Mouse (Mus musculus): ENCODE data around the gene H2-Eb1. TPM values are rescaled to one million over a fixed set of nuclear protein-coding genes. Genes with fewer than 3 reads are reported as not detected.

The H2-Eb1 gene
- total and polyA plus RNA-seq, 2 experiments from 2014 or later, result 2.1 to 2.7 TPM

- DNase-seq (no peak), ATAC-seq (no peak)
- no peak overlapping the region for H3K4me3 ChIP-seq (ENCODE audit: low read depth, low read length)
- no peak overlapping the region for H3K4me2 ChIP-seq (ENCODE audit: low read depth)
- no peaks in the 10 kb centered on the region for H3K4me1 ChIP-seq (ENCODE audit: insufficient read depth)
- no peaks in the 10 kb centered on the region for H3K36me3 ChIP-seq (ENCODE audit: insufficient read depth)
- no peak overlapping the region for H3K9ac ChIP-seq
- H3K9me3 ChIP-seq (ENCODE audit: low read length), result no peaks in the 10 kb centered on the region
- no peaks in the 10 kb centered on the region for H3K27me3 ChIP-seq (ENCODE audit: insufficient read depth, low read length)
- TF ChIP-seq CTCF (IDR thresholded peaks at IDR 0.05; ENCODE audit: low read depth), result no peak
- no peak overlapping the region for H3K27ac ChIP-seq (ENCODE audit: low read depth, low read length)
- 83% methylated on average over 1 of the region's 1 CpGs for WGBS
Observed at GRCm38 (mm10) chr17:34312185-34312584, 6.5 kb downstream of the H2-Eb1 start.

GRCm38 (mm10) chr17:34313393-34313792 is 7.7 kb downstream of the H2-Eb1 start:
- H3K9ac ChIP-seq, result no peak overlapping the region
- H3K4me2 ChIP-seq (ENCODE audit: low read depth), result no peak overlapping the region
- no peaks in the 10 kb centered on the region for H3K36me3 ChIP-seq (ENCODE audit: insufficient read depth)
- H3K9me3 ChIP-seq (ENCODE audit: low read length), result no peaks in the 10 kb centered on the region
- H3K27ac ChIP-seq (ENCODE audit: low read depth, low read length), result no peak overlapping the region
- ATAC-seq, result peak; percentile 76
- DNase-seq, result peak; percentile 81
- no peak overlapping the region for H3K4me3 ChIP-seq (ENCODE audit: low read depth, low read length)
- no peaks in the 10 kb centered on the region for H3K4me1 ChIP-seq (ENCODE audit: insufficient read depth)
- TF ChIP-seq CTCF (IDR thresholded peaks at IDR 0.05; ENCODE audit: low read depth), result peak; percentile 91
- no peaks in the 10 kb centered on the region for H3K27me3 ChIP-seq (ENCODE audit: insufficient read depth, low read length)
- 35% methylated on average over 3 of the region's 3 CpGs for WGBS

GRCm38 (mm10) chr17:34314286-34314685 is 8.6 kb downstream of the H2-Eb1 start:
- whole genome bisulfite sequencing, result 73% methylated on average over 9 of the region's 9 CpGs
- Histone ChIP-seq H3K4me3 (ENCODE audit: low read depth, low read length) (no peak overlapping the region), H3K4me2 (ENCODE audit: low read depth) (no peak overlapping the region), H3K9ac (no peak overlapping the region), H3K27me3 (ENCODE audit: insufficient read depth, low read length) (no peaks in the 10 kb centered on the region), H3K4me1 (ENCODE audit: insufficient read depth) (no peaks in the 10 kb centered on the region), H3K27ac (ENCODE audit: low read depth, low read length) (no peak overlapping the region), H3K36me3 (ENCODE audit: insufficient read depth) (no peaks in the 10 kb centered on the region), H3K9me3 (ENCODE audit: low read length) (no peaks in the 10 kb centered on the region)
- TF ChIP-seq CTCF (IDR thresholded peaks at IDR 0.05; ENCODE audit: low read depth), result no peak
- DNase-seq, result no peak
- no peak for ATAC-seq

GRCm38 (mm10) chr17:34315512-34315911 is 9.8 kb downstream of the H2-Eb1 start:
- H3K36me3 ChIP-seq (ENCODE audit: insufficient read depth), result no peaks in the 10 kb centered on the region
- TF ChIP-seq CTCF (IDR thresholded peaks at IDR 0.05; ENCODE audit: low read depth), result no peak
- H3K4me3 ChIP-seq (ENCODE audit: low read depth, low read length), result no peak overlapping the region
- H3K9me3 ChIP-seq (ENCODE audit: low read length), result no peaks in the 10 kb centered on the region
- DNase-seq, result no peak
- no peaks in the 10 kb centered on the region for H3K4me1 ChIP-seq (ENCODE audit: insufficient read depth)
- no peaks in the 10 kb centered on the region for H3K27me3 ChIP-seq (ENCODE audit: insufficient read depth, low read length)
- WGBS, result 76% methylated on average over 1 of the region's 1 CpGs
- H3K4me2 ChIP-seq (ENCODE audit: low read depth), result no peak overlapping the region
- H3K27ac ChIP-seq (ENCODE audit: low read depth, low read length), result no peak overlapping the region
- no peak overlapping the region for H3K9ac ChIP-seq
- no peak for ATAC-seq

- WGBS, result 72% methylated on average over 2 of the region's 2 CpGs
- Histone ChIP-seq H3K27ac (ENCODE audit: low read depth, low read length) (no peak overlapping the region), H3K9ac (no peak overlapping the region), H3K9me3 (ENCODE audit: low read length) (no peaks in the 10 kb centered on the region), H3K27me3 (ENCODE audit: insufficient read depth, low read length) (no peaks in the 10 kb centered on the region), H3K4me1 (ENCODE audit: insufficient read depth) (no peaks in the 10 kb centered on the region), H3K36me3 (ENCODE audit: insufficient read depth) (no peaks in the 10 kb centered on the region), H3K4me3 (ENCODE audit: low read depth, low read length) (no peak overlapping the region), H3K4me2 (ENCODE audit: low read depth) (no peak overlapping the region)
- DNase-seq (no peak), ATAC-seq (no peak)
- no peak for TF ChIP-seq CTCF (IDR thresholded peaks at IDR 0.05; ENCODE audit: low read depth)
Observed at GRCm38 (mm10) chr17:34316697-34317096, 11.0 kb downstream of the H2-Eb1 start.

- no peak overlapping the region for H3K27ac ChIP-seq (ENCODE audit: low read depth, low read length)
- no peak for ATAC-seq
- no peaks in the 10 kb centered on the region for H3K36me3 ChIP-seq (ENCODE audit: insufficient read depth)
- no peaks in the 10 kb centered on the region for H3K9me3 ChIP-seq (ENCODE audit: low read length)
- H3K4me3 ChIP-seq (ENCODE audit: low read depth, low read length), result no peak overlapping the region
- no peak overlapping the region for H3K9ac ChIP-seq
- DNase-seq, result no peak
- no peak for TF ChIP-seq CTCF (IDR thresholded peaks at IDR 0.05; ENCODE audit: low read depth)
- H3K4me2 ChIP-seq (ENCODE audit: low read depth), result no peak overlapping the region
- no peaks in the 10 kb centered on the region for H3K4me1 ChIP-seq (ENCODE audit: insufficient read depth)
- no peaks in the 10 kb centered on the region for H3K27me3 ChIP-seq (ENCODE audit: insufficient read depth, low read length)
- WGBS, result 49% methylated on average over 2 of the region's 2 CpGs
Observed at GRCm38 (mm10) chr17:34317275-34317674, 11.6 kb downstream of the H2-Eb1 start.

GRCm38 (mm10) chr17:34325436-34325835 is 19.8 kb downstream of the H2-Eb1 start, which contains the start of gene H2-Eb2:
H2-Eb2 (plus strand) TSS chr17:34325665.
- Histone ChIP-seq H3K4me3 (ENCODE audit: low read depth, low read length) (no peak within 1 kb of the TSS), H3K9ac (no peak within 1 kb of the TSS), H3K4me1 (ENCODE audit: insufficient read depth) (no peaks in the 10 kb centered on the region), H3K36me3 (ENCODE audit: insufficient read depth) (no peaks in the 10 kb centered on the region), H3K27ac (ENCODE audit: low read depth, low read length) (no peak within 1 kb of the TSS), H3K9me3 (ENCODE audit: low read length) (no peaks in the 10 kb centered on the region), H3K27me3 (ENCODE audit: insufficient read depth, low read length) (no peaks in the 10 kb centered on the region), H3K4me2 (ENCODE audit: low read depth) (no peak within 1 kb of the TSS)
- no peak for ATAC-seq
- 52% methylated on average over 4 of the region's 4 CpGs for WGBS
- no peak for TF ChIP-seq CTCF (IDR thresholded peaks at IDR 0.05; ENCODE audit: low read depth)
- DNase-seq, result no peak

- Histone ChIP-seq H3K27me3 (ENCODE audit: insufficient read depth, low read length) (no peaks in the 10 kb centered on the region), H3K9me3 (ENCODE audit: low read length) (no peaks in the 10 kb centered on the region), H3K4me2 (ENCODE audit: low read depth) (no peak overlapping the region), H3K9ac (no peak overlapping the region), H3K27ac (ENCODE audit: low read depth, low read length) (no peak overlapping the region), H3K36me3 (ENCODE audit: insufficient read depth) (no peaks in the 10 kb centered on the region), H3K4me1 (ENCODE audit: insufficient read depth) (no peaks in the 10 kb centered on the region), H3K4me3 (ENCODE audit: low read depth, low read length) (no peak overlapping the region)
- TF ChIP-seq CTCF (IDR thresholded peaks at IDR 0.05; ENCODE audit: low read depth), result no peak
- WGBS, result 84% methylated on average over 3 of the region's 3 CpGs
- DNase-seq, result no peak
- no peak for ATAC-seq
Observed at GRCm38 (mm10) chr17:34326373-34326772, 20.7 kb downstream of the H2-Eb1 start.

Data from forebrain, postnatal 0 days (tissue).